Mouse (Mus musculus): ENCODE measurements around the gene Stpg3.

- no peak for TF ChIP-seq MAFK (IDR thresholded peaks at IDR 0.05; ENCODE audit: insufficient read depth, low read depth, low read length)
- TF ChIP-seq HCFC1 (IDR thresholded peaks at IDR 0.05; ENCODE audit: borderline replicate concordance, insufficient read depth, low read length): no peak
These were observed 16.5 kb downstream of the Stpg3 start for GRCm38 (mm10) chr2:25197946-25198345.

Data from ES-E14 (cell line).